Mouse (Mus musculus): ENCODE data around the gene Cyp2w1.

- no peak for TF ChIP-seq EP300 (IDR thresholded peaks at IDR 0.05; ENCODE audit: low read depth)
- peak; percentile 99 for TF ChIP-seq CTCF (IDR thresholded peaks at IDR 0.05; ENCODE audit: low read depth)
Observed at GRCm38 (mm10) chr5:139364260-139364910, 12.0 kb downstream of the Cyp2w1 start.

Data from liver, postnatal 0 days (tissue).